In the genomic region with DNA sequence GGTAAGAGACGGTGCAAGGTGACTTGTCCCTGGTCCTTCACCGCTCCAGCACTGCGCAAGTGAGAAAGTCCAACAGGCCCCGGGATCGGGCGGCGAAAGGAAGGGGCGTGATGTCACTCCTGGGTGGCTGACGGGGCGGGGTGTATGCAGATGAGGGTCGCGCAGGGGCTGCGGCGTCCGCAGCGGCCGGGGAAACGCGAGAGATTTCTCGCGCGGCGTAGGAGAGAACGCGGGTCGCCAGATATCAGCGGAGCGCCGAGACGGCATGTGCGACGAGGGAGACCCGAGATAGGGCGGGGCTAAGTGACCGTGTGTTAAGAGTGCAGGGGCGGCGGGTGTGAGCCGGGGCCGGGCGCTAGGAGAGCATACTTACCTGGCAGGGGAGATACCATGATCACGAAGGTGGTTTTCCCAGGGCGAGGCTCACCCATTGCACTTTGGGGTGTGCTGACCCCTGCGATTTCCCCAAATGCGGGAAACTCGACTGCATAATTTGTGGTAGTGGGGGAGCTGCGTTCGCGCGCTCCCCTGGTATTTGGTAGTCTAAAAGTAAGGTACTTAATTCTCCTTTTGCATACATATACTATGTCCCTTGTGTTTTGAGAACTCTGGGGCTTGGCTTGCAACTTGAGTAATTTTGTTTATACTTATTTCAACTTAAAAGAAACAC, we compare ENCODE assay signal across 9 mouse cellular contexts. TPM values are rescaled to one million over a fixed set of nuclear protein-coding genes. Genes with fewer than 3 reads are reported as not detected.
DNase-seq lines count a peak whose midpoint lies in the region; ATAC-seq and TF ChIP-seq lines count a peak whose summit lies in the region.
"Not testable (repeated sequence)": the region's sequence is repeated elsewhere in the genome, so short reads cannot be mapped to it uniquely, and the experiment has no call there.
"Had no signal": no experiment of that assay in that cellular context is flagged by ENCODE, and none has a peak within 500 bp of the region (broad histone marks: within the 10 kb centered on the region; RNA-seq: fewer than 3 reads in every experiment).

No protein-coding gene starts in this region.

- peak overlapping the region; percentile 61 for H3K27ac ChIP-seq in CH12.LX (ENCODE audit: insufficient read depth, low read depth)
- H3K27ac ChIP-seq in brown adipose tissue, adult 24 weeks (replicated peaks; ENCODE audit: low read depth, low read length); forebrain, embryonic 15.5 days (replicated peaks); liver, postnatal 0 days (ENCODE audit: low read depth); midbrain, embryonic 16.5 days (ENCODE audit: low read length): not testable (repeated sequence)

- H3K79me2 ChIP-seq in CH12.LX (replicated peaks; ENCODE audit: control insufficient read depth, extremely low read depth, insufficient read depth, poor library complexity, severe bottlenecking): not testable (repeated sequence)

- H3K4me1 ChIP-seq in CH12.LX (ENCODE audit: control insufficient read depth in 1 of 2, insufficient read depth in 2 of 2): peaks cover 2 to 26% of the 10 kb centered on the region in 2 experiments; a peak in 3 of 4 replicates
- H3K4me1 ChIP-seq in brown adipose tissue, adult 24 weeks (ENCODE audit: control insufficient read depth, insufficient read depth, insufficient read length, low read length); forebrain, embryonic 15.5 days; liver, postnatal 0 days (ENCODE audit: insufficient read depth); midbrain, embryonic 16.5 days (ENCODE audit: control insufficient read depth, insufficient read depth, low read length): not testable (repeated sequence)

- dilution Hi-C loops in CH12.LX (cut with MboI; ENCODE audit: extremely low pct_ligation_motif_present, extremely low pct_unique_long_range_greater_than_20kb, low sequenced_read_pairs): not testable (repeated sequence)

- peak; percentile 58; the same call in 1 of the 2 replicates for ATAC-seq in forebrain, embryonic 15.5 days (replicated peaks)
- ATAC-seq in hematopoietic stem cell, adult 5-6 weeks (replicated peaks in 1 of 2; ENCODE audit: insufficient read depth in 1 of 2, low FRiP score in 2 of 2, low TSS enrichment in 1 of 2, low read depth in 1 of 2, poor library complexity in 2 of 2, severe bottlenecking in 2 of 2): peak; percentile 33 to 46; a peak in 2 of 4 replicates
- ATAC-seq in liver, postnatal 0 days: peak; percentile 88
- ATAC-seq in midbrain, embryonic 16.5 days: peak; percentile 39; the same call in 1 of the 2 replicates

- not testable (repeated sequence) for TF ChIP-seq CTCF in CH12.LX (conservative IDR thresholded peaks at IDR 0.05 in 1 of 2, IDR thresholded peaks at IDR 0.05 in 1 of 2; ENCODE audit: low read depth in 2 of 2, low read length in 2 of 2); liver, postnatal 0 days (IDR thresholded peaks at IDR 0.05; ENCODE audit: low read depth)

- peak overlapping the region; percentile 93 for H3K4me2 ChIP-seq in CH12.LX (ENCODE audit: insufficient read depth, low read depth, poor library complexity, severe bottlenecking)
- H3K4me2 ChIP-seq in forebrain, embryonic 15.5 days (replicated peaks): peak overlapping the region; percentile 48
- H3K4me2 ChIP-seq in liver, postnatal 0 days (ENCODE audit: low read depth, low read length): peak overlapping the region; percentile 67
- peak overlapping the region; percentile 51 for H3K4me2 ChIP-seq in midbrain, embryonic 16.5 days (ENCODE audit: low read length)

- not testable (repeated sequence) for TF ChIP-seq EP300 in CH12.LX (IDR thresholded peaks at IDR 0.05; ENCODE audit: low read length); liver, postnatal 0 days (IDR thresholded peaks at IDR 0.05; ENCODE audit: low read depth)

- under 1% methylated on average over 49 of the region's 49 CpGs for WGBS in forebrain, embryonic 15.5 days
- under 1% methylated on average over 44 of the region's 49 CpGs for WGBS in liver, postnatal 0 days (ENCODE audit: insufficient replicate concordance)
- WGBS in midbrain, embryonic 16.5 days: under 1% methylated on average over 44 of the region's 49 CpGs

- not testable (repeated sequence) for H3K36me3 ChIP-seq in CH12.LX (replicated peaks in 1 of 2; ENCODE audit: control insufficient read depth in 1 of 2, insufficient read depth in 1 of 2, low read length in 1 of 2); forebrain, embryonic 15.5 days; liver, postnatal 0 days (replicated peaks; ENCODE audit: insufficient read depth, low read length); midbrain, embryonic 16.5 days (ENCODE audit: control insufficient read depth, insufficient read depth, low read length)

- H3K9me3 ChIP-seq in CH12.LX (replicated peaks; ENCODE audit: low read length); forebrain, embryonic 15.5 days; liver, postnatal 0 days (ENCODE audit: low read length); midbrain, embryonic 16.5 days (replicated peaks; ENCODE audit: control insufficient read depth, low read length, poor library complexity, severe bottlenecking): not testable (repeated sequence)

- not testable (repeated sequence) for TF ChIP-seq POLR2A in CH12.LX (IDR thresholded peaks at IDR 0.05; ENCODE audit: low read depth, low read length)

- H3K9ac ChIP-seq in CH12.LX (ENCODE audit: insufficient read depth, low read depth): peak overlapping the region; percentile 71; the same call in 1 of the 2 replicates
- H3K9ac ChIP-seq in forebrain, embryonic 15.5 days (replicated peaks); midbrain, embryonic 16.5 days (ENCODE audit: low read depth, low read length): not testable (repeated sequence)
- peak overlapping the region; percentile 41 for H3K9ac ChIP-seq in liver, postnatal 0 days (replicated peaks)

- TF ChIP-seq RAD21 in CH12.LX (IDR thresholded peaks at IDR 0.05; ENCODE audit: low read depth, low read length): not testable (repeated sequence)

- in situ Hi-C loops in CH12.LX (cut with MboI; ENCODE audit: low pct_ligation_motif_present, low pct_unique_long_range_greater_than_20kb, low sequenced_read_pairs): loop anchor here (10.0 kb wide), 1 partner anchor 177 kb away; no protein-coding TSS in a partner anchor

- peaks cover 32% of the 10 kb centered on the region for H3K27me3 ChIP-seq in CH12.LX (replicated peaks)
- H3K27me3 ChIP-seq in forebrain, embryonic 15.5 days: peaks cover 89% of the 10 kb centered on the region
- peaks cover 56% of the 10 kb centered on the region for H3K27me3 ChIP-seq in liver, postnatal 0 days (ENCODE audit: insufficient read depth, low read length)
- H3K27me3 ChIP-seq in midbrain, embryonic 16.5 days (ENCODE audit: control insufficient read depth, insufficient read depth, low read depth, low read length): peaks cover 65% of the 10 kb centered on the region

- peak overlapping the region in 2 of 3 experiments; percentile 30 to 48 for H3K4me3 ChIP-seq in CH12.LX (replicated peaks in 1 of 3; ENCODE audit: low read depth in 2 of 3, low read length in 2 of 3, poor library complexity in 1 of 3)
- H3K4me3 ChIP-seq in brown adipose tissue, adult 24 weeks (ENCODE audit: insufficient read depth, low read depth, low read length): peak overlapping the region; percentile 40
- peak overlapping the region; percentile 32 for H3K4me3 ChIP-seq in forebrain, embryonic 15.5 days
- peak overlapping the region; percentile 40 for H3K4me3 ChIP-seq in liver, postnatal 0 days (ENCODE audit: low read depth, low read length)
- H3K4me3 ChIP-seq in midbrain, embryonic 16.5 days (ENCODE audit: low read depth, low read length): peak overlapping the region; percentile 29

- not testable (repeated sequence) for DNase-seq in CH12.LX (ENCODE audit: extremely low read depth); liver, postnatal 0 days
- DNase-seq in kidney, postnatal 10 days: peak; percentile 52
- peak; percentile 61 for DNase-seq in testis, postnatal 10 days (ENCODE audit: low spot score)

TF ChIP-seq in CH12.LX, 34 proteins besides CTCF, POLR2A, EP300 and RAD21 (continues in another document):
- TF ChIP-seq TCF12 (IDR thresholded peaks at IDR 0.05; ENCODE audit: low read depth, low read length) (peak; percentile 79), ETS1 (conservative IDR thresholded peaks at IDR 0.05; ENCODE audit: low read depth, low read length) (peak; percentile 92)

RNA-seq across cellular contexts. Expression of a gene that starts 34.4 kb away (rescaled TPM):
- total RNA-seq in CH12.LX (2012; rRNA removed) (0.04 TPM in 1 of 2 replicates, not detected in the other), CH12.LX (2014; rRNA removed) (0.18 TPM in 1 of 2 replicates, not detected in the other)
- 0.27 TPM in 1 of 2 replicates, not detected in the other for polyA plus RNA-seq in CH12.LX (2012; ENCODE audit: insufficient read length, low read depth)
- polyA plus RNA-seq in brown adipose tissue, adult 24 weeks (2012; ENCODE audit: insufficient read depth, insufficient read length, missing spikeins): 1.3 and 2.1 TPM in 2 replicates
- polyA plus RNA-seq in forebrain, embryonic 15.5 days (2015; fragmentation: Nextera tagmentation; extraction: Ambion mirVana): 0.97 and 1.4 TPM in 2 replicates
- total RNA-seq in hematopoietic stem cell, adult 5-6 weeks (2017): 1.7 and 4.9 TPM in 2 replicates
- polyA plus RNA-seq in liver, postnatal 0 days (2015; fragmentation: Nextera tagmentation; extraction: Ambion mirVana): 6.2 and 8.7 TPM in 2 replicates
- 0.89 and 1.5 TPM in 2 replicates for polyA plus RNA-seq in midbrain, embryonic 16.5 days (2015; fragmentation: Nextera tagmentation; extraction: Ambion mirVana)

RNA-seq across cellular contexts. Expression of a gene that starts 58.6 kb away (rescaled TPM):
- total RNA-seq in CH12.LX (2012; rRNA removed) (2,265 and 2,866 TPM in 2 replicates), CH12.LX (2014; rRNA removed) (36.0 and 51.9 TPM in 2 replicates)
- polyA plus RNA-seq in CH12.LX (2012; ENCODE audit: insufficient read length, low read depth): 1.6 and 4.1 TPM in 2 replicates
- polyA plus RNA-seq in brown adipose tissue, adult 24 weeks (2012; ENCODE audit: insufficient read depth, insufficient read length, missing spikeins): not detected in 2 replicates
- 7.1 and 9.9 TPM in 2 replicates for polyA plus RNA-seq in forebrain, embryonic 15.5 days (2015; fragmentation: Nextera tagmentation; extraction: Ambion mirVana)
- total RNA-seq in hematopoietic stem cell, adult 5-6 weeks (2017): 3,457 and 7,416 TPM in 2 replicates
- 9.4 and 11.0 TPM in 2 replicates for polyA plus RNA-seq in liver, postnatal 0 days (2015; fragmentation: Nextera tagmentation; extraction: Ambion mirVana)
- 1.1 TPM in 1 of 2 replicates, not detected in the other for polyA plus RNA-seq in midbrain, embryonic 16.5 days (2015; fragmentation: Nextera tagmentation; extraction: Ambion mirVana)
- polyA plus RNA-seq: urinary bladder, adult 2 months had no signal

RNA-seq across cellular contexts. Expression of a gene that starts 59.7 kb away (rescaled TPM):
- total RNA-seq in CH12.LX (2012; rRNA removed) (1,287 and 1,421 TPM in 2 replicates), CH12.LX (2014; rRNA removed) (18.3 and 39.4 TPM in 2 replicates)
- 7.2 and 12.1 TPM in 2 replicates for polyA plus RNA-seq in CH12.LX (2012; ENCODE audit: insufficient read length, low read depth)
- polyA plus RNA-seq in brown adipose tissue, adult 24 weeks (2012; ENCODE audit: insufficient read depth, insufficient read length, missing spikeins): not detected in 2 replicates
- polyA plus RNA-seq in forebrain, embryonic 15.5 days (2015; fragmentation: Nextera tagmentation; extraction: Ambion mirVana): 42.5 and 47.6 TPM in 2 replicates
- 222 and 285 TPM in 2 replicates for total RNA-seq in hematopoietic stem cell, adult 5-6 weeks (2017)
- 56.1 and 84.5 TPM in 2 replicates for polyA plus RNA-seq in liver, postnatal 0 days (2015; fragmentation: Nextera tagmentation; extraction: Ambion mirVana)
- polyA plus RNA-seq in midbrain, embryonic 16.5 days (2015; fragmentation: Nextera tagmentation; extraction: Ambion mirVana): 5.9 and 7.6 TPM in 2 replicates
